Mouse (Mus musculus) megakaryocyte progenitor cell, adult 5-6 weeks (primary cell): ENCODE data around the gene Col4a3. TPM values are rescaled to one million over a fixed set of nuclear protein-coding genes. Genes with fewer than 3 reads are reported as not detected.
A peak's percentile ranks its signal among the peaks of the same experiment; 100 is the strongest.

ENCODE experiments used
- ATAC-seq: replicated peaks from 2 replicates; pipeline ENCODE4 v1.8.0; 2016; ENCODE audit warnings: mild to moderate bottlenecking, moderate TSS enrichment, inconsistent platforms; ENCODE audit not compliant: poor library complexity
- total RNA-seq, 2 experiments: library from RNA; stranded (forward) in 1 of 2; stranded (reverse) in 1 of 2; fragments of 157-497, 149-512 nt in 1 of 2; fragments of 200-1000 nt in 1 of 2; gene quantifications; 2 replicates each; pipeline versions ENCODE4 v1.2.3 to v1.2.4; 2015 to 2017

Col4a3 gene
- total RNA-seq, 2 experiments from 2014 or later, result not detected

DNA sequence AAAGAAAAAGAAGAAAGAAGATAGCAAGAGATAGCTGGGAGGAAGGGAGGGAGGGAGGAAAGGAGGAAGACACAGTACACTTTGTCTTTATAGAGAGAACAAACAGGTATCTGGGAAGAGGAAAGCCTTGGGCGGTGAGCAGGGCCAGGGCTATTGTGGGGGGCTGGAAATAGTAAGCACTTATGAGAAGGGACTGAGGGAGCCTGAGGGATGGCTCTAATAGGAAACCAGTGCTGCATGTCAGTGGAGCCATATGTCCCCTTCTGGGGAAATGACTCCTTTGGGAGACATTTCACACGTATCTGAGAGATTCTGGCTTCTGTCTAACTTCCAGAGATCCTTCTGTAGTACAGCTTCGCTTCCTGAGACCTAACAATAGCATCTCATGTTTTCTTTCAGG, 69.7 kb downstream of the Col4a3 start:
- ATAC-seq, result no peak

DNA sequence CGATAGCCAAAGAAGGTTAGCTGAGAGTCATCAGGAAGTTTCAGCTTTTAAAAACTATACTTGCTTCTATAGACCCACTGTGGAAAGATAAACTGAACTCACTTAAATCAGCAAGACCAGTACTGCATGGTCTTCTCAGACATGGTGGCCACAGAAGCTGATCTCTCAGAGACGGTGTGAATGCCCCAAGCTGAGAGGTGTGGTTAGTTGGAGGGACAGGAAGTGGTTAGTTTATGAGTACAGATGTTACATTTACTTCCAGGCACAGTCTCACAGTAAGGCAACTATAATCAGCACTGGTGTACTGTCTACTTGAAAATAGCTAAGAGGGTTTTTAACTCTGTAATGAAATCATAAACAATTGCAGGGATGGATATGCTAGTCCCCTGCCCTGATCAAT, 75.5 kb downstream of the Col4a3 start:
- no peak for ATAC-seq

DNA sequence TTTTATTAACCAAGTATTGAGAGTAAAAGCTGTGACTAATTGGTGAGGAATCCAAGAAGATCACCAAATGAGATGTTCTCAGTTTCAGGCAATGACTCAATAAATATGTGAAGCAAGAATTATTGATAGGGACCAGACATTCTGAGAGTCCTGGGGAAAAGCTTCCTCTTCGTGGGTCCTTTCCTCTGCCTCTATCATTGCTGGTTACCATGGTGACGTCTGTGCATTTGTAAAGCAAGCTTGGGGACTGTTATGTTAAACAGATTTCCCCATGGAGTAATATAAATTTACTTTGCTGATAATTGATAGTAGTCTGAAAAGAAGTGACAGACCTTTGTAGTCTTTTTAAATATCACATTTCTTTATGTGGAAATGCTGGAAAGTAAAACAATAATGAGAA, 76.8 kb downstream of the Col4a3 start:
- ATAC-seq, result no peak

DNA sequence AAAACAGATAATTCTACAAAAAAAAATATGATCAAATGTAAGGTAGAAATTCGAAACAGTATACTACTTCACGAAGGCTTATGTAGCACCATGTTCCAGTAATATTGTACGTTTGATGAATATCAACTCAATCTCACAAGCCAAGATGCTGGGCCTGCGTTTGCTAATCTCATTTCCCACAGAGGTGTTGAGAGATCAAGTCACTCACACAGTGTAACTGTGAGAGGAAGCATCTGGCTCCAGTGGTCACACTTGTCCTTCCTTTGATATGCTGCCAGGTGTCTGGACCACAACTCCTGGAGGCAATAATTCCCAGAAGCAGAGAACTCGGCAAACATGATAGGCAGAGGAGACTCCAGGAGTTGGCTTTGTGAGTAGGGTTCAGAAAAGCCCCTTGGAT, 99.6 kb downstream of the Col4a3 start:
- no peak for ATAC-seq

DNA sequence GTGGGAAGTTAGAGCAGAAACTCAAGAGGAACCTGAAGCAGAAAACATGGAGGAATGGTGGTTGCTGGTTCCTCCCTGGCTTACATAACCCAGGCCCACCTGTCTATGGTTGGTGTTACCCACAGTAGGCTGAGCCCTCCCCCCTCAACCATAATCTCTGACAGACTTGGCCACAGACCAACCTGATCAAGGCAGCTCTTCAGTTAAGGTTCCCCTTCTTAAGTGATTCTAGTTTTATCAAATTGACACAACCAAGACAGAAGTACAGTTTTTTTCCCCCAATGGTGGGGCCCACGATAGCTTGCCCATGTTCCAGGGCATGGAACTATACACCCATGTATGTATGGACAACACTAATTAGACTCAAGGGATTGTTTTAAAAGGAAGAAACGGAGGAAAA, 100.1 kb downstream of the Col4a3 start:
- 0 out of 2 replicates have a peak, but pooled peaks have one; percentile 14 for ATAC-seq

DNA sequence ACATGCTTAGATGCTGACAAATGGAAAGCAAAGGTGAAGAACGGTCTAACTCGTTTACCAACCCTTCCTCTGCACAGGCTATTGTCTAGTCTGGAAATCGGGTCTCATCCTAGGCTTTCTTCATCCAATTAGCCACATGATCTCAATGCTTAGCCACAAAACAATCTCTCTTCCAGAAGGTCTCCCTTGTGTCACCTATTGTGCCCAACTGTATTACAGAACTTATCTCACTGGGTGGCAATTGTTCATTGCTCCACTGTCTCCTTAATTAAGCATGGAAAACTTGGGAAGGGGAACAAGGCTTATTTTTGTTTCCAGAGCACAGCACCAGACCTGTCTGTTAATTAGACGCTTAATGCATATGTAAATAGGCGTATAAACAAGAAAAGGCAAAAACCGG, 101.2 kb downstream of the Col4a3 start:
- no peak for ATAC-seq

DNA sequence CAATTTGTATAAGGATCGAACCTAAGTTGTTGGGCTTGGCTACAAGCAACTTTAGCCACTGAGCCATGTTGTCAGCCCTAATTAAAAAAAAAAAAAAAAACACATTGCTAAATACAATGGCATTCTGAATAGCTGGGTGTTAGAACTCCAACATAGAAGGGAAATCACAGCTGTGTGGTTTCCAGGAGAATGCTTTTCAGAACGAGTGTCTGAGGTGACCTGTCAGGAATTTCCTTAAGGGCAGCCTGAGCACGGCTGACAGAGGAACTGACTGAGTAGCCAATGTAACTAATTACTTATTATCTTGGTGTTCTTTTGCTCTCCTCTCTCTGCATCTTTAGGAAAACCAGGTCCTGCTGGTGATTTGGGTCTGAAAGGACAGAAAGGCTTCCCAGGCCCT, 109.2 kb downstream of the Col4a3 start:
- ATAC-seq, result no peak

DNA sequence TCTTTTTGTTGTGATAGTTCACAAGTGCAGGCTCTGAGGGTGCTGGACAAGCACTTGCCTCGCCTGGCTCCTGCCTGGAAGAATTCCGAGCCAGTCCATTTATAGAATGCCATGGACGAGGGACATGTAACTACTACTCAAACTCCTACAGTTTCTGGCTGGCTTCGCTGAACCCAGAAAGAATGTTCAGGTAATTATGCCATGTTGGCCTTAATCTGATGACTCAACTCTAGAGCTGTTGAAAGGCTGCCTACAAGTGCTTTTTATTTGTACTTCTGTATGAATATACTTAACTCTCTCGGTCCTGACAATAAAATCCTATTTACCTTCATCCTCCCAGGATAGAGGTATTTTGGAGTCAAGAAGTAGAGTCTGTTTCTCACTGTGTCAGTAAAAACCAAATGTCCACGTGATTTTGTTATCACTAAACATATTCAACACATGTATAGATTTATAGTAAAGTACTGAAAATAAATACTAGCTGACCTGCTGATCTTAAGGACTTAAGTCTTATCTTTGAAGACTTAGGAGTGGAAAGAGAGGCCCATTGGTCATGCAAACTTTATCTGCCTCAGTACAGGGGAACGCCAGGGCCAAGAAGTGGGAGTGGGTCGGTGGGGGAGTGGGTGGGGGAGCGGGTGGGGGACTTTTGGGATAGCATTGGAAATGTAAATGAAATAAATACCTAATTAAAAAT, 131.2 kb downstream of the Col4a3 start:
- no peak for ATAC-seq

DNA sequence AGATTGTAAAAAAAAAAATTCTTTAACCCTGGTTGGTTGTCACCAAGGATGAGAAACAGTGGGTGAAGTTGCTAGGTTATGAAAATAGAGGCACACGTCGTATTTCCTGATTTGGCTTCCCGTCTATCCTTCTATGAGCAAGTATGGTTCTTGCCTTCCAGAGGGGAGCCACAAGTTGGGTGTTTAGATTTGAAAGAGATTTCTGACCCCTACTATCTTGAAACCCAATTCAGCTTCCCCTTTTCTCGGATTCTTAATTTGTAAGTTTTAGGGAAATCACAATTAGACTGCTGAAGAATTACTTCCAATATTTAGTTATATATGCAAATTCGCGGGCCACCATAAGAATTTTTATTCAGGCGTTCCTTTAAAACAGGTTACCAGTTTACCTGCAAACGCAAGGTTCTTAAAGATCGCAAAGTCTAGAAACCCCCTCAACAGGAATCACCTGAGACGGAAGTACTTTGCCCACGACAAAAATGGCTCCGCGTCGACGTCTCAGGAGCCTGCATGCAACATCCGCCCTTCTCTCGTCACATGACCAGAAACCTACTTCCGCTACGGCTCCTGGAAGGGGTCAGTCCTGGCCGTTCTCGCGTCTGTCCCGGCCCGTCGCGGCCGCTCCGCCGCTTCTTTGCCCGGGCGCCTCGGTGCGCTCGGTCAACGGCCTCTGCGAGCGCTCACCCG, 137.8 kb downstream of the Col4a3 start, which contains the start of gene Mff:
Mff (plus strand) TSS at position 552 of the 687 bp plus-strand sequence.
- peak; percentile 97 for ATAC-seq

DNA sequence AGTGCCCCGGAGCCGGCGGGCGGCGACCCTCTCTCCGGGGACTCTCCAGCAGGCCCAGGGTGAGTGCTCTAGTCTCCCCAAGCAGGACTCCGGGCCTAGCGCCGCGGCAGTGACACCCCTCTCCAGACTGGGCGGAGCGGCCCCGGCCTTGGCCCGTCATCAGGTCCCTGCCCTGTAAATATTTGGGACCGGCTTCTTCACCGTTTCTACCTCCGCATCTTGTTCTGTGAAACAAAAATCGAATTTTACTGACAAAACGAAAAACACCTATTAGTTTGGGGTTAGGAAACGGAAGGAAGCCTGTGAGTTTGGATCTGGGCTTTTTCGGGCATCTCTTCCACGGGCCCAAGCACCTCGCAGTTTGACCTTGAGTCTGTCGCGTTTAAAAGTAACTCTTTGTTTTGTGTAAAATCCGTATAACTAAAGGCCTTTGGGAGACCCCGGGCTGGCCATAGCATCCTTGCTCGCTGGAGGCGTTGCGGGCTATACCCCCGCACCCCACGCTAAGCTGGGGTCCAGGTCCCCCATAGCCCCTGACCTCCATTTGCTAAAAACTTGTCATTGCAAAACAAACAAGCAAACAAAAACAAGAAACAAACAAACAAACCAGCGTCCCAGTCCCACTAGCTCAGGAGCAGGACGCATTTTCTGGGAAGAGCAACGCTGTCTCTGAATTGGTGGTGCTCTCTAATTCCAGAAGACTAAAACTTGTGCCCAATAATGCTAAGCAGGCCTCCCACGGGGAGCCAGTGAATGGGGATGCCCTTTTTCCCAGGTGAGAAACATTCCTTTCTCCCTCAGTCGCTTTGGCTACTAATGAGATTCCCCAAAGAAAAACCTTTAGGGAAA, 138.5 kb downstream of the Col4a3 start:
- peak; percentile 72 for ATAC-seq

DNA sequence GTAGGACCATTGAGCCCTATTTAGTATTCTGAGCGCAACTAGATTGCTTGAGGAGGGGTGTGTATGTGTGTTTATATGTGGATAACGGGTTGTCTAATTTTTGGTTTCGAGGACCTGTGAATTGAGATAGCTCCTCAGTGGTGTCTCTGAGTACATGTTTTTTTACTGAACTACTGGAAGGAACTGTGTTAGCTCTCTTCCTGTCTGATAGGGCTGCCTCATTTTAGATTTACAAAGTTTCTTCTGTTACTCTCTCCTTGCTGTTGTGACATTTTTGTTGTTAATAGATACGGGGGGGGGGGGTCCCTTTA, 139.1 kb downstream of the Col4a3 start:
- peak; percentile 40 for ATAC-seq

DNA sequence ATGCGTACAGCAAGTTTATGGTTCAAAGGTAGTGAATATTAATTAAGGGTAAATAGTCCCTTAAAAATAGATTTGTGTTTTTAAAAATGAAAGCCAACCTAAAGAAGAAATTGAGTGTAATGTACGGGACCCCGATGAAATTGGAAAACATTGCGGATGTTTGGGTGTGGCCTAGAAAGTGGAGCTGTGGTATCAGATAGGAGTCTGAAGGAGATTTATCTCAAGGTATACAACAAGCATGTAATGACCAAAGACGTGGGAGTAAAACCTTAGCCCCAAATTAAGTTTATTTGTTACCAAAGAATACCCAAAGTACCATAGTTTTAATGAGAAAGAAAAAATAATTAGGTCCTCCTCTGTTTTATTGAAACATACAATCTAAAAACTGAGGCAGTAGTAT, 139.8 kb downstream of the Col4a3 start:
- no peak for ATAC-seq

DNA sequence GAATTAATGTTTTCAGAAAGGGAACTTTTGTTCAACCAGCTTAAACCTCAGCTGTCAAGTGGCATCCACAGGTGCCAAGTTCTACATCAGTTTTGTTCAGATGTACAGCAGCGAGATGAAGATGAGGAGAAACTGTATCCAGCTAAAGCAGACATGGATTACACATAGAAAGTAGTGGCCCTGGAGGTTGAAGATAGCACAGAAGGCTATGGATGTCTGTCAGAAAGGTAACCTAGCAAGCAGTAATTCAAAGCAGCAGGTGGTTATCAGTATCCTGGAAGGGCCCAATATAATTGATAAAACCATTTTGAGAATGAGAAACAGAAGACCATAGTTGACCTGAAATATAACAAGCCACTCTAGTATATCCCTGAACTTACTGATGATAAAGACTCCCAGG, 146.6 kb downstream of the Col4a3 start:
- ATAC-seq, result 0 out of 2 replicates have a peak, but pooled peaks have one; percentile 29

DNA sequence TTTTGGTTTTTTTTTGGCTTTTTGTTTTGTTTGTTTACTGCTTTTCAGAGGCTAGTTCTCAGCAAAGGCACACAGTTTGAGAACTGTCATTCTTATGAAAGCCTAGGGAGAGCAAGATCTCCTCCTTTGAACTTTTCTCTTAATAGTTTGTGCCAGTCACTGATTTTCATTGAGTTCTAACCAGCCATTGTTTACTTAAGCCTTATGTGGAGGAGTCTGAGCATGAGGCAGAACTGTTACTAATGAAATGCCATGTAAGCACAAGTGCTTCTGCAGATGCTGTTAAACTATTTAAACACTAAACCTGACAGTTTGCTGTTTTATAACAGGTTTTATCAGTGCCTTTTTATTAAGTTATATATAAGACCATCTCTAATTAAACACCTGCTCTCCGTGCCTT, 151.3 kb downstream of the Col4a3 start:
- ATAC-seq, result no peak

DNA sequence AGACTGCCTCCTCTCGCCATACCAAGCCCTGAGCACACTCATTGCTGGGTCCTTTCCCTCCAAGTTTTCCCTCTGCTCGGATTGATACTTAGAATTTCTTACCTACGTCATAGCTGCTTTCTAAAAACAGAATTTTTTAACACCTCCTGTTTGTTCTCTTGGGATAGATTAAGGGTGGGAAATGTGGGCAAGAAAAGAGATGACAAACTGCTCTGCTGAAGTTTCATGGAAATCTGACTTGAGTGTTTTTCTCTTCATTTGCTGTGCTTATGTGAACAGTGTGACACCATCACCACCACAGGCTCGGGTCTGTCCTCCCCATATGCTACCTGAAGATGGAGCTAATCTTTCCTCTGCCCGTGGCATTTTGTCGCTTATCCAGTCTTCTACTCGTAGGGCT, 154.8 kb downstream of the Col4a3 start:
- no peak for ATAC-seq

DNA sequence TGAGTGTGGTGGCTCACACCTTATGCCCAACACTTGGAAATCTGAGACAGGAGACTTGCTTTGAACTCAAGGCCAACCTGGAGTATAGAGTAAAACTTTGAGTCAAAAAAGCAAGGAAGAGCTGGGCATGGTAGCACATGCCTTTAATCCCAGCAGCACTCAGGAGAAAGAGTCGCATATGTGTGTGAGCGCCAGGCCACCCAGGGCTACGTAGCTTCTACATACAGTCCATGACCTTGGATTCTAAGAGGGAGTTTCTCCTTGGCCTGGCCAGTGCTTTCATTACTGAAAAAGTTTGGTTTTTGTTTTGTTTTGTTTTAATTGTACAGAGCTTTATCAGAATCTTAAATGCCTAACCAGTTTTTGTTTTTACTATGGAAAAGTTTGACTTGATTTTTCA, 157.2 kb downstream of the Col4a3 start:
- no peak for ATAC-seq

DNA sequence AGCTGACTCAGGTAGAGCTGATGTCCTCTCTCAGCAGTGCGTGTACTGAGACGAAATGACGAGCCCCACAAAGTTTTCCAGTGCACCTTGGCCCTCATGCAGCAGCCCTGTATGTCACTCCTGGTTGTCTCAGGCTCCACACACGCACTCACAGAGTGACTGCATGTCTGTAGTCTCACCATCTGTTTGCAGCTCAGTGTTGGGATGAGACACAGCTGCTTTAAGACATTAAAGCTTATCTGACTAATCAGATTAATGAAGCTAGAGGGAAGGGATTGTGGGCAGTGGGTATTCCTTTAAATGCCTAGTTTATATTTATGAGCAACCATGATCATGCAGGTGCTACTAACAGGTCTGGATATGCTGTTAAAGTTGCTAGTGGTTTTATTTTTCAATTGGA, 159.7 kb downstream of the Col4a3 start:
- no peak for ATAC-seq

DNA sequence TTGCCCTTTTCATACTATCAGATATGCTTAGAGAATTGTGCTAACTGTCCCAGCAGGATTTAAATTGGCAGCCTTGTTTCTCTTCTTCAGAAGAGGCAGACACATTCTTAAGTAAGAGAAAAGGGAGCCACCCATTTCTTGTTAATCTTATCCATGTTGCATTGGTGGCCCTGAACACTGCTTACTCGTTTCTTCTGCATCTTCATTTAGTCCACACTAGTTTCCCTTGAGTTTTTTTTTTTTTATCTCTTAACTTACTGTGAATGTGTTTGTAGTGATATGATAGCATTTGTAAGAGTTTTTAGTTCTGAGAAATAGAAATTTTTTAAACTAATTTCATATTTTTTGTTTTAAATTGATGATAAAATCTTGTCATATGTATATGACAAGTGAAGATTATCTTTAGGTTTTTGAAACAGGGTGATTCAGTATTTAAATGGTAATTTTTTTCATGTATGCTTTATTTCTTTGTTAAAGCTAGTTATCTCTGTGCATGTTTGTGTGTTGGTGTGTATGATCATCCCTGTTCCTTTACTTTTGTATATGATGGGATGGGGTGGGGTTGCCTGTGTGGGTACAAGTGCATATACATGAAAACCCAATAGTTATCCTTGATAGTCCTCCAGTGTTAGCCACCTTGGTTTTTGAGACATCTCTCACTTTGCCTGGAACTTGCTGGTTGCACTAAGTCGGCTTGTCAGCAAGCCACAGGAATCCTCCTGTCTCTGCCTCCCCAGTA, 161.2 kb downstream of the Col4a3 start:
- ATAC-seq, result peak; percentile 37; the same call in 1 of the 2 replicates

DNA sequence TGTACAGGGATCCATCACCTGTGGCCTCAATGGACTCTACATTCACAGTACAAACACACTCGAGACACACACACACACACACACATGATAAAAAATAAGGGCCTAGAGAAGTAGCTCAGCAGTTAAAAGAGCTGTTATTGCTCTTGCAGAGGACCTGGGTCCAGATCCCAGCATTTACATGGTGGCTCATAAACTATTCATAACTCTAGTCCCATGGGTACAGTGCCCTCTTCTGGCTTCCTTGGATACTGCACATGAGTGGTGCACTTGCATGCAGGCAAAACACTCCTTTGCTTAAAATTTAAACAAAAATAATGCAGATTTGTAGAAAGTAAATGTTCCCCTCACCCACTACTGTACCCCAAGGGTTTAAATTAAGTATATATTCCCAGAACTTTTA, 172.8 kb downstream of the Col4a3 start:
- ATAC-seq, result peak; percentile 62

DNA sequence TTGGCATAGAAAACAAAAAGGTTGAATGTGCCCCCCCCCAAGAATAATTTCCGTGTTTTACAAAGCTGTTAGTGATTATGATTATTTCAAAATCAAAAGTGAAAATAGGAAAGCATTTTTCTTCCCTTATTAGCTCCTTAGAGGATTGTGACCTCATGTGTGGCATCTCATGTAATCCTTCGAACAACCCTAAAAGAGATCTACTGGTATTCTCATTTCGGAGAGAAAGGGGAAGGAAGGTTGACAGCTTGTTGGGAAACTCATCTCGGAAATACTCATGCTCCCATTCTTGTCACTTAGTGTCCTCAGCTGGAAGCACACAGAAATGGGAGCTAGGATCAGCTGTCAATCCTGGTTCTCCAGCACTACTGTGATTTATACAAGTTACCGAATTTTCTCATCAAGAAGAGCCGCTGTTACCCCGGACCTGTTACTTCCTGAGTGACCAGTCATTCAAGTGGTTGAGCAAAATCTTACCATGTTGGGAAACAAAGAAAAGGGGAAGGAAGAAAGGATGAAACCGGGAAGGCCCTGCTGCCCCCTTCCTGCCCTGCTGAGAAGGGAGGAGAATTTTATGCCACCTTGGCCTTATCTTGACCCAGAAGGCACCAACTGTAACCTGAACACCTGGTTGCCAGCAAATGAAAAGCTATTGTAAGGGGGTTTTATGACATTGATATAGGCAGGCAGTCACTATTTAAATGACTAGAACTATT, 174.9 kb downstream of the Col4a3 start:
- ATAC-seq, result peak; percentile 91
